Mouse (Mus musculus) liver, embryonic 11.5 days (tissue): Measurements from ENCODE around the gene Cacfd1. TPM values are rescaled to one million over a fixed set of nuclear protein-coding genes. Genes with fewer than 3 reads are reported as not detected.
A peak's percentile ranks its signal among the peaks of the same experiment; 100 is the strongest.

Experiments
- ATAC-seq: fragments of 200-750 bp; cut with Nextera tagmentation; replicated peaks from 2 replicates; pipeline ENCODE4 v1.8.0; 2017; ENCODE audit warnings: moderate number of reproducible peaks, mild to moderate bottlenecking, moderate TSS enrichment, moderate library complexity; ENCODE audit not compliant: low FRiP score
- DNase-seq: peaks from one replicate; pipeline ENCODE4 v3.0.0-alpha.2; 2017; ENCODE audit warnings: low spot score
- H3K27ac ChIP-seq: fragments of 300-500 bp; sonication (generic); 2 replicates; pipeline ENCODE4 v1.5.1; 2014; ENCODE audit warnings: mild to moderate bottlenecking, low read depth, low read length, control low read depth
- H3K27me3 ChIP-seq: fragments of 300-500 bp; sonication (generic); replicated peaks from 2 replicates; pipeline ENCODE4 v1.6.1; 2014; ENCODE audit warnings: low read length, mixed read lengths; ENCODE audit not compliant: control insufficient read depth, insufficient read depth
- H3K36me3 ChIP-seq: fragments of 300-500 bp; sonication (generic); 2 replicates; pipeline ENCODE4 v1.6.1; 2014; ENCODE audit warnings: mild to moderate bottlenecking, low read length, moderate library complexity, mixed read lengths; ENCODE audit not compliant: control insufficient read depth, insufficient read depth
- H3K4me1 ChIP-seq: fragments of 300-500 bp; sonication (generic); replicated peaks from 2 replicates; pipeline ENCODE4 v1.6.1; 2014; ENCODE audit warnings: low read length, mixed read lengths; ENCODE audit not compliant: control insufficient read depth, insufficient read depth
- H3K4me2 ChIP-seq: fragments of 300-500 bp; sonication (generic); 2 replicates; pipeline ENCODE4 v1.6.1; 2014; ENCODE audit warnings: mild to moderate bottlenecking, control low read depth, moderate library complexity
- H3K4me3 ChIP-seq: fragments of 300-500 bp; sonication (generic); 2 replicates; pipeline ENCODE4 v1.5.1; 2014; ENCODE audit warnings: low read depth, low read length, control low read depth
- H3K9ac ChIP-seq: fragments of 300-500 bp; sonication (generic); 2 replicates; pipeline ENCODE4 v1.6.1; 2014; ENCODE audit warnings: low read depth, low read length, control low read depth
- H3K9me3 ChIP-seq: fragments of 300-500 bp; sonication (generic); 2 replicates; pipeline ENCODE4 v1.6.1; 2016; ENCODE audit warnings: low read length, inconsistent platforms, mixed read lengths; ENCODE audit not compliant: control insufficient read depth
- WGBS: fragments of 180-500 bp; shearing (Covaris S2); extraction: QIAGEN DNeasy Blood & Tissue Kit; methylation state at CpG from one replicate; pipeline ENCODE4 v1.1.7; 2014; 5-methylcytosine and 5-hydroxymethylcytosine counted together
- polyA plus RNA-seq: library from polyadenylated mRNA; unstranded; fragments of >200 nt; fragmentation: Nextera tagmentation; extraction: Ambion mirVana; gene quantifications from 2 replicates; pipeline ENCODE4 v1.2.1, GENCODE M21; 2014

Cacfd1 gene
- 32.6 and 32.9 TPM in 2 replicates for polyA plus RNA-seq

GRCm38 (mm10) chr2:27009714-27010244 lies at the start of gene Cacfd1:
Gene Cacfd1 (plus strand): TSS chr2:27009926.
- peaks cover 9% of the 10 kb centered on the region; the same call in 1 of the 2 replicates for H3K36me3 ChIP-seq
- H3K27ac ChIP-seq = peak within 1 kb of the TSS; percentile 66; the same call in 1 of the 2 replicates
- peaks cover 14% of the 10 kb centered on the region for H3K4me1 ChIP-seq
- no peaks in the 10 kb centered on the region for H3K27me3 ChIP-seq
- H3K9me3 ChIP-seq = no peaks in the 10 kb centered on the region
- peak within 1 kb of the TSS; percentile 82 for H3K4me3 ChIP-seq
- ATAC-seq (peak; percentile 98), DNase-seq (peak; percentile 92)
- peak within 1 kb of the TSS; percentile 92 for H3K4me2 ChIP-seq
- peak within 1 kb of the TSS; percentile 91 for H3K9ac ChIP-seq
- WGBS = under 1% methylated on average over 41 of the region's 43 CpGs

- Histone ChIP-seq H3K27me3 (no peaks in the 10 kb centered on the region), H3K36me3 (peaks cover 46% of the 10 kb centered on the region), H3K4me3 (no peak overlapping the region), H3K9ac (no peak overlapping the region), H3K4me1 (peaks cover 8% of the 10 kb centered on the region), H3K9me3 (no peaks in the 10 kb centered on the region), H3K4me2 (no peak overlapping the region), H3K27ac (no peak overlapping the region)
- DNase-seq (no peak), ATAC-seq (no peak)
- 73% methylated on average over 4 of the region's 4 CpGs for WGBS
Measured at GRCm38 (mm10) chr2:26960756-26961155, 49.0 kb upstream of the Cacfd1 start.

GRCm38 (mm10) chr2:26963923-26964723 lies 45.6 kb upstream of the Cacfd1 start, which contains the start of gene Rexo4:
Gene Rexo4 (minus strand): TSS chr2:26964386.
- WGBS = under 1% methylated on average over 50 of the region's 50 CpGs
- ATAC-seq = peak; percentile 92
- DNase-seq = peak; percentile 93
- Histone ChIP-seq H3K27ac (peak within 1 kb of the TSS; percentile 99), H3K27me3 (no peaks in the 10 kb centered on the region), H3K4me3 (peak within 1 kb of the TSS; percentile 88), H3K36me3 (peaks cover 17% of the 10 kb centered on the region), H3K9ac (peak within 1 kb of the TSS; percentile 93), H3K4me2 (peak within 1 kb of the TSS; percentile 91), H3K4me1 (peaks cover 8% of the 10 kb centered on the region), H3K9me3 (0 out of 2 replicates have a peak, but pooled peaks cover 4% of the 10 kb centered on the region)

GRCm38 (mm10) chr2:26964724-26965370 lies 44.9 kb upstream of the Cacfd1 start:
- Histone ChIP-seq H3K9me3 (0 out of 2 replicates have a peak, but pooled peaks cover 4% of the 10 kb centered on the region), H3K4me3 (peak overlapping the region; percentile 88), H3K36me3 (peaks cover 15% of the 10 kb centered on the region), H3K4me1 (peaks cover 8% of the 10 kb centered on the region), H3K27ac (peak overlapping the region; percentile 99), H3K9ac (peak overlapping the region; percentile 93), H3K27me3 (no peaks in the 10 kb centered on the region), H3K4me2 (peak overlapping the region; percentile 91)
- ATAC-seq = no peak; the same call in none of the 2 replicates
- WGBS = 15% methylated on average over 14 of the region's 14 CpGs
- DNase-seq = no peak

- H3K4me2 ChIP-seq = no peak overlapping the region
- peaks cover 8% of the 10 kb centered on the region for H3K4me1 ChIP-seq
- no peak for ATAC-seq
- WGBS = 84% methylated on average over 2 of the region's 2 CpGs
- no peak overlapping the region for H3K4me3 ChIP-seq
- no peaks in the 10 kb centered on the region for H3K27me3 ChIP-seq
- H3K36me3 ChIP-seq = no peaks in the 10 kb centered on the region; the same call in 1 of the 2 replicates
- DNase-seq = no peak
- no peak overlapping the region for H3K9ac ChIP-seq
- 0 out of 2 replicates have a peak, but pooled peaks cover 4% of the 10 kb centered on the region for H3K9me3 ChIP-seq
- H3K27ac ChIP-seq = no peak overlapping the region
Measured at GRCm38 (mm10) chr2:26967262-26967661, 42.5 kb upstream of the Cacfd1 start.

- Histone ChIP-seq H3K9me3 (no peaks in the 10 kb centered on the region), H3K4me2 (no peak within 1 kb of the TSS), H3K4me3 (no peak within 1 kb of the TSS), H3K27me3 (no peaks in the 10 kb centered on the region), H3K27ac (no peak within 1 kb of the TSS), H3K36me3 (no peaks in the 10 kb centered on the region), H3K4me1 (no peaks in the 10 kb centered on the region; the same call in 1 of the 2 replicates), H3K9ac (no peak within 1 kb of the TSS)
- WGBS = 61% methylated on average over 3 of the region's 3 CpGs
- DNase-seq = no peak
- ATAC-seq = no peak
Measured at GRCm38 (mm10) chr2:26973116-26973515, 36.6 kb upstream of the Cacfd1 start, which contains the start of gene Adamts13. Gene Adamts13 (plus strand): TSS chr2:26973416.

- H3K9ac ChIP-seq = no peak overlapping the region
- no peaks in the 10 kb centered on the region for H3K27me3 ChIP-seq
- H3K4me2 ChIP-seq = no peak overlapping the region
- H3K4me3 ChIP-seq = no peak overlapping the region
- ATAC-seq = no peak
- no peak for DNase-seq
- no peak overlapping the region for H3K27ac ChIP-seq
- H3K4me1 ChIP-seq = no peaks in the 10 kb centered on the region; the same call in 1 of the 2 replicates
- WGBS = 22% methylated on average over 4 of the region's 4 CpGs
- H3K36me3 ChIP-seq = no peaks in the 10 kb centered on the region
- no peaks in the 10 kb centered on the region for H3K9me3 ChIP-seq
Measured at GRCm38 (mm10) chr2:26973960-26974359, 35.8 kb upstream of the Cacfd1 start.

GRCm38 (mm10) chr2:26980361-26980760 lies 29.4 kb upstream of the Cacfd1 start:
- Histone ChIP-seq H3K9ac (no peak overlapping the region), H3K27me3 (peaks cover 6% of the 10 kb centered on the region; the same call in 1 of the 2 replicates), H3K36me3 (no peaks in the 10 kb centered on the region), H3K27ac (no peak overlapping the region), H3K4me3 (no peak overlapping the region), H3K4me2 (no peak overlapping the region), H3K9me3 (no peaks in the 10 kb centered on the region), H3K4me1 (no peaks in the 10 kb centered on the region)
- 58% methylated on average over 1 of the region's 1 CpGs for WGBS
- DNase-seq (no peak), ATAC-seq (no peak)
